Mouse (Mus musculus) yolk sac, embryonic 10.5 days (tissue): ENCODE measurements around the gene Rarg.
"Not testable (repeated sequence)": the region's sequence is repeated elsewhere in the genome, so short reads cannot be mapped to it uniquely, and the experiment has no call there.

Experiments
- DNase-seq: peaks from one replicate; pipeline ENCODE4 v3.0.0-alpha.2; 2017; ENCODE audit warnings: low spot score

The Rarg gene

GRCm38 (mm10) chr15:102238543-102239259, 18.6 kb downstream of the Rarg start:
- DNase-seq: no peak

- DNase-seq: no peak
These were observed 21.8 kb downstream of the Rarg start for GRCm38 (mm10) chr15:102235371-102236027.

GRCm38 (mm10) chr15:102233896-102234295, 23.4 kb downstream of the Rarg start:
- no peak for DNase-seq

GRCm38 (mm10) chr15:102232764-102233163, 24.6 kb downstream of the Rarg start:
- DNase-seq: no peak

- DNase-seq: no peak
These were observed 25.6 kb downstream of the Rarg start, which contains the start of gene Itgb7 for GRCm38 (mm10) chr15:102231748-102232147. Itgb7 (minus strand) TSS chr15:102231944.

- no peak for DNase-seq
These were observed 26.7 kb downstream of the Rarg start for GRCm38 (mm10) chr15:102230408-102231321.

- DNase-seq: not testable (repeated sequence)
These were observed 31.7 kb downstream of the Rarg start for GRCm38 (mm10) chr15:102225619-102226018.

- DNase-seq: no peak
These were observed 32.2 kb downstream of the Rarg start for GRCm38 (mm10) chr15:102224992-102225617.

GRCm38 (mm10) chr15:102224186-102224991, 32.9 kb downstream of the Rarg start:
- peak; percentile 62 for DNase-seq

- DNase-seq: no peak
These were observed 34.9 kb downstream of the Rarg start for GRCm38 (mm10) chr15:102222386-102222785.

GRCm38 (mm10) chr15:102217325-102217724, 40.0 kb downstream of the Rarg start:
- no peak for DNase-seq

- no peak for DNase-seq
These were observed 40.7 kb downstream of the Rarg start for GRCm38 (mm10) chr15:102216459-102217228.

- DNase-seq: no peak
These were observed 41.7 kb downstream of the Rarg start for GRCm38 (mm10) chr15:102215624-102216023.

- no peak for DNase-seq
These were observed 43.2 kb downstream of the Rarg start for GRCm38 (mm10) chr15:102214132-102214531.

GRCm38 (mm10) chr15:102211895-102212294, 45.4 kb downstream of the Rarg start:
- no peak for DNase-seq

GRCm38 (mm10) chr15:102210816-102211215, 46.5 kb downstream of the Rarg start:
- DNase-seq: no peak

- DNase-seq: no peak
These were observed 48.2 kb downstream of the Rarg start for GRCm38 (mm10) chr15:102209114-102209513.

- no peak for DNase-seq
These were observed 49.2 kb downstream of the Rarg start for GRCm38 (mm10) chr15:102208092-102208561.

- no peak for DNase-seq
These were observed 50.0 kb downstream of the Rarg start for GRCm38 (mm10) chr15:102207351-102207750.

GRCm38 (mm10) chr15:102205779-102206178, 51.5 kb downstream of the Rarg start:
- DNase-seq: no peak
